Mouse (Mus musculus): Measurements from ENCODE around the gene Nkiras2. TPM values are rescaled to one million over a fixed set of nuclear protein-coding genes. Genes with fewer than 3 reads are reported as not detected.
A peak's percentile ranks its signal among the peaks of the same experiment; 100 is the strongest.
"Not testable (repeated sequence)": the region's sequence is repeated elsewhere in the genome, so short reads cannot be mapped to it uniquely, and the experiment has no call there.

The Nkiras2 gene
- total RNA-seq, 2 experiments from 2014 or later = 32.9 to 43.6 TPM

- DNase-seq = no peak
Observed at GRCm38 (mm10) chr11:100628862-100629352, 9.9 kb downstream of the Nkiras2 start.

- no peak for DNase-seq
Observed at GRCm38 (mm10) chr11:100634530-100634929, 15.5 kb downstream of the Nkiras2 start.

- DNase-seq = peak; percentile 65 to 66
Observed at GRCm38 (mm10) chr11:100640159-100640906, 21.3 kb downstream of the Nkiras2 start.

GRCm38 (mm10) chr11:100643612-100644575, 24.9 kb downstream of the Nkiras2 start:
- DNase-seq = peak; percentile 23 to 38

GRCm38 (mm10) chr11:100646265-100646664, 27.2 kb downstream of the Nkiras2 start:
- DNase-seq = peak; percentile 60 to 78

- no peak for DNase-seq
Observed at GRCm38 (mm10) chr11:100648405-100648804, 29.4 kb downstream of the Nkiras2 start.

GRCm38 (mm10) chr11:100651205-100651604, 32.2 kb downstream of the Nkiras2 start:
- DNase-seq = no peak

GRCm38 (mm10) chr11:100651748-100652147, 32.7 kb downstream of the Nkiras2 start:
- DNase-seq = peak; percentile 76 to 84

- DNase-seq = not testable (repeated sequence)
Observed at GRCm38 (mm10) chr11:100655589-100655988, 36.5 kb downstream of the Nkiras2 start.

- DNase-seq = no peak
Observed at GRCm38 (mm10) chr11:100656458-100656857, 37.4 kb downstream of the Nkiras2 start.

- DNase-seq = peak in 1 of 2 experiments; percentile 23
Observed at GRCm38 (mm10) chr11:100659806-100660205, 40.8 kb downstream of the Nkiras2 start.

- DNase-seq = no peak
Observed at GRCm38 (mm10) chr11:100671049-100671448, 52.0 kb downstream of the Nkiras2 start.

- no peak for DNase-seq
Observed at GRCm38 (mm10) chr11:100671956-100672355, 52.9 kb downstream of the Nkiras2 start.

GRCm38 (mm10) chr11:100673169-100673568, 54.1 kb downstream of the Nkiras2 start:
- peak; percentile 72 to 73 for DNase-seq

Other genes with a start within 250 kb of the Nkiras2 start
- 10 to 100 TPM; 73.9 to 87.1 TPM for gene Jup, start 221.5 kb upstream of the Nkiras2 start, total RNA-seq (2021)
- 10 to 100 TPM; 26.3 to 40.5 TPM for gene P3h4, start 204.4 kb upstream of the Nkiras2 start, total RNA-seq (2021)
- gene Fkbp10, start 203.5 kb upstream of the Nkiras2 start, total RNA-seq (2021) = 10 to 100 TPM; 23.7 to 27.2 TPM
- 10 to 100 TPM; 53.8 to 58.2 TPM for gene Nt5c3b, start 177.4 kb upstream of the Nkiras2 start, total RNA-seq (2021)
- gene Klhl10, start 177.3 kb upstream of the Nkiras2 start, total RNA-seq (2021) = 1 to 10 TPM in 1 of 2 experiments, under 1 TPM in 1; 0.63 to 1.2 TPM
- 10 to 100 TPM; 56.2 to 58.2 TPM for gene Klhl11, start 146.5 kb upstream of the Nkiras2 start, total RNA-seq (2021)
- 1,000 to 10,000 TPM; 1,688 to 2,194 TPM for gene Acly, start 91.2 kb upstream of the Nkiras2 start, total RNA-seq (2021)
- 1 to 10 TPM; 5.6 to 7.7 TPM for gene Ttc25, start 73.6 kb upstream of the Nkiras2 start, total RNA-seq (2021)
- 10 to 100 TPM; 46.5 to 60.7 TPM for gene Cnp, start 44.3 kb upstream of the Nkiras2 start, total RNA-seq (2021)
- 100 to 1,000 TPM; 207 to 222 TPM for gene Dnajc7, start 924 bp downstream of the Nkiras2 start, total RNA-seq (2021)
- under 1 TPM; 0.13 to 0.43 TPM for gene Zfp385c, start 73.2 kb downstream of the Nkiras2 start, total RNA-seq (2021)
- gene Dhx58, start 85.0 kb downstream of the Nkiras2 start, total RNA-seq (2021) = 10 to 100 TPM; 39.5 to 60.6 TPM
- gene Kat2a, start 93.2 kb downstream of the Nkiras2 start, total RNA-seq (2021) = 10 to 100 TPM; 44.5 to 45.5 TPM
- not detected for gene Hspb9, start 94.6 kb downstream of the Nkiras2 start, total RNA-seq (2021)
- 100 to 1,000 TPM; 172 to 187 TPM for gene Rab5c, start 119.0 kb downstream of the Nkiras2 start, total RNA-seq (2021)
- gene Kcnh4, start 140.7 kb downstream of the Nkiras2 start, total RNA-seq (2021) = under 1 TPM; 0.10 to 0.13 TPM
- not detected for gene Hcrt, start 143.7 kb downstream of the Nkiras2 start, total RNA-seq (2021)
- 10 to 100 TPM; 18.8 to 25.8 TPM for gene Ghdc, start 151.7 kb downstream of the Nkiras2 start, total RNA-seq (2021)
- gene Stat5b, start 231.5 kb downstream of the Nkiras2 start, total RNA-seq (2021) = 100 to 1,000 TPM in 1 of 2 experiments, 10 to 100 TPM in 1; 58.3 to 111 TPM
- 10 to 100 TPM; 26.3 to 39.8 TPM for gene Stat5a, start 240.1 kb downstream of the Nkiras2 start, total RNA-seq (2021)